Mouse (Mus musculus) heart, adult 2 months (tissue): Measurements from ENCODE around the gene Odr4.

ENCODE experiments used
- CTCF ChIP-seq: fragments of 200-600 bp; IDR thresholded peaks from 2 replicates; pipeline ENCODE4 v1.8.1; 2022; ENCODE audit warnings: antibody characterized with exemption, mild to moderate bottlenecking, moderate library complexity
- POLR2A ChIP-seq: fragments of 200-500 bp; IDR thresholded peaks from 2 replicates; pipeline ENCODE4 v1.6.1; 2011; ENCODE audit warnings: mild to moderate bottlenecking, low read depth, low read length, control low read depth; ENCODE audit not compliant: insufficient read depth

DNA sequence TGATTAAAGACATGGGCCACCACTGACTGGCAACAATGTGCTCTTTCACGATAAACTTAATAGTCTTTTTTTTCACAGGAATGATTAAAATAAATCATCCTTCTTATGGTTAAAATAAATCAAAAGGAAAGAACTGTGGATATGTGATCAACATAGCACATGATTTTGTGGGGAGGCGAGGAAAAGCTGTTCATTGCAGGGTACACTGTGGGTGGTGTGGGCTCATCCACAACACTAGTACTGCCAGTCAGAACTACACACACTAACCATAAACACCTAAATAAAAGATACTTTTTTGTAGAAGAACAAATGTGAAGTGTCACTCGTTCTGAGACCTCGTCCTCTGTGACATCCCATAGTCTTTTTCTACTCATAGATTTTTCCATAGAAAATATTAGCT is 8.7 kb downstream of the Odr4 start:
- TF ChIP-seq POLR2A = no peak
- no peak for TF ChIP-seq CTCF
